Mouse (Mus musculus) T-helper 17 cell (primary cell): ENCODE results near the gene Galnt10.

ENCODE experiments used
- in situ Hi-C, 2 experiments: fragments of 300-600 bp; cut with MboI, MseI; formaldehyde crosslinking; loops; 1 replicate in 1 of 2; 2 replicates in 1 of 2; pipeline ENCODE4 v1.15.1; 2025; ENCODE audit warnings: high pct_unique_total_duplicates in 2 of 2

The Galnt10 gene

DNA sequence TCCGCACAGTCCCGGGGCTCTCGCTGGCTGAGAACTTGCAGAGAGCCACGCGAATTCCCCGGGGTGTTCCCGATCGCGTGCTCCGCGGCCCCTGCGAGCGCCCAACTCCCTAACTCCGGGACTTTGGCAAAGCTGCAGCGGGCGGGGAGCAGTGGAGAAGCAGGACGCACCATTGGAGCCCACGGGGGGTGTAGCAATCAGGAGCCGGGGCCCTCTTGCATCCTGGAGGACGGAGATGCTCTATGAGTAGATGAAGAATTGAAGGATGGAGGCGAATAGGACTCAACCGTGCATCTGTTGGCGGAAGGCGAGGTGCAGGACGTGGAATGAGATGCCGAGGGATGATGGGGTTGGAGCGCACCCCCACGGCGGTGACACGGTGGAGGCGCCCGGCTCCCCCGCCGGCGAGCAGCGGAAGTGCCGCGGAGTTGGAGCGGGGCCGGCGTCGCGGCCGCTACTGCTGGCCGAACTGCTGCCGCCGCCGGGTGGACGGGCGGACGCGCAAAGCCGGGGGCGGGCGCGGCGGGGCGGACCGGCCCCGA is at the start of gene Galnt10:
TSS of gene Galnt10 (plus strand) at position 425 of the 542 bp plus-strand sequence.
- in situ Hi-C loops: no loop called here

DNA sequence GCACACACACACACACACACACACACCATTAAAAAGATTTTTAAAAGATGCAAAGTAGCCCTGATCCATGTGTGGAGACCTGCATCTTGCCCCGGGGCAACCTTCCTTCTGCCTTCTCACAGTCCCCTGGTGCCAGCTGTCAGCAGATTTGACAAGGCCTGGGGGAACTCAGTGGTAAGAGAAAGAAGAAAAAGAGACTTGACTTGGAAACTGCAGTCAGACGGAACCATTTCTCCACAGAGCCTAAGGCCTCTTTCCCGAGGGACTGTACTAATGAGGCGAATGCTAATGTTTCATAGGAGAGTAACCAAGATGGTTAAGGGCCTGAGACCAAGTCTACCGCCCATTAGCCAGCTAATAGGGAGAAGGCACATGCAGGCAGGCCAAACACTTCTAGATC is 49.3 kb upstream of the Galnt10 start:
- in situ Hi-C loops: loop anchor here in 1 of 2 experiments (10.0 kb wide), 1 partner anchor 981 kb away; no protein-coding TSS in a partner anchor

DNA sequence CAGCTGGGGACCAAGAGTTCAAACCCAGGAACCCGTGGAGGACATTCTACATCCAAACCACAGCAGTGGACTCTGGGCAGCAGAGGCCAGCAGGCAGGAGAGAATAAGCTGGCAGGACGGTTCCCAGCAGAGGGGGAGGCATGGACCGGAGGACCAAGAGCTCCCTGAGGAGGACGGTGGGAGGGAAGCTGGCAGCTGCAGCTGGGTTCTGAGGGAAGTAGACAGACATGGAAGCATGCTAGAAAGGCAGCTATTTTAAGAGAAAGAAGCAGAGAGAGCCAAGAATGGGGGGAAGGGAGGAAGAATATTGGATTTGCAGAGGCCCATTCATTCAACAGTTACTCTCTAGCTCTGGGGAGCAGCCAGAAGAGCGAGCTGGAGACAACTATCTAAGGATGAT is 47.1 kb upstream of the Galnt10 start:
- in situ Hi-C loops: loop anchor here in 1 of 2 experiments (10.0 kb wide), 1 partner anchor 983 kb away; no protein-coding TSS in a partner anchor

DNA sequence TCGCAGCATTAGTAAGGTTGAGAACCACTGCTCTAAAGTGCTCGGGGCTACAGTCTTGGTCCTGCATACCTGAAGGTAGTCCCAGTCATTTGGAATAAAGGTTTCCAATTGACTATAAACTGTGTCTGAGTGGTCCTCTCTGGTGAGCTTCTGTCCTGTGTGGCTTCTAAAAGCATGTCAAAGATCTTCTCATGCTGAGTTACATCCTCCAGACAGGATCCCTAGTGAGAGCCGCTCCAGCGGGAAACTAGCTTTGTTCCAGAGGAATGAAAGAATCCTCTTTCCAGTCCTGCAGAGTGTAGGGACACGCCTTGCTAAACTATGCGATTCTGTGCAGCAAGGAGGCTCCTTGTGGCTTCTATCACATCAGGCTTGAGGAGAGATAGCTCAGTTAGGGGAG is 45.9 kb upstream of the Galnt10 start:
- in situ Hi-C loops: loop anchor here in 1 of 2 experiments (10.0 kb wide), 1 partner anchor 985 kb away; no protein-coding TSS in a partner anchor

DNA sequence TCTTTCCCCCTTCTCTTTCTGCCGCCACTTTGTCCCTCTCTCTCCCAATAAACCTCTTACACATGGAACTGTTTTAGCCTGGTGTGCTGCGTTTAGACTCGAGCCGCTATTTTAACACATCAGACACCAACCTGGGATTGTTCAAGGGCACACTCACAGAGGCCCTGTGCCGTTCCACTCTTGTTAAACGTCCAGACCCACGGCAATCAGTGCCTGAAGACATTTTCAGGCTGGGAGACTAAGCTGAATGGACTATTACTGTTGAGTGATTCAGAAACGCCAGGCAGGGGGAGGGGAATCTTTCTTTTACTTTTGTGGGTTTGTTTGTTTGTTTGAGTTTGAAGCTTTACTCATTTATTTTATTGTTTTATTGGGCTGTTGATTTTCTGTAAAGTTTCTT is 45.1 kb upstream of the Galnt10 start:
- in situ Hi-C loops: no loop called here

DNA sequence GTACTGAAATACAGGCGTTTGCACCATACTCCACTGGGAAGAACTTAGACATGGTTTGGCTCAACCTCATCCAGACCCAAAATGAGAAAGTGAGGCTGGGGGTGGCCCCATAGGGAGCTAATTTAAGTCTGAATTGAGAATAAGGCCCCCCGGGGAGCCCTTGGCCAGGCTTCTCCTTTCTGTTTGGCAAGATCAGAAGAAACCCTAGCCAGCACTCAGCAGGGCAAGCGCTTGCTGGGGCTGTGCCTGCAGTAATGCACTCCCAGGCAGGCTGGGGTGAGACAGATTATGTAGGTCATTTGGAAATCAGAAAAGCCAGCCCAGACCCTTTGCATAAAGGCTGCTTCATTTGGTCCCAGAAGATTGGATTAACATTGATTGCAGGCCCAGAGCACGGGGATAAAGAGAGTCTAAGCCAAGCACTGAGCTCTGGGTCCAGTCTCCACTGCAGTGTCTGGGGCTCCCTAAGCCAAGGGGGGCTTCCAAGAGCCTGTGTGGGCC is 44.6 kb upstream of the Galnt10 start:
- in situ Hi-C loops: no loop called here

DNA sequence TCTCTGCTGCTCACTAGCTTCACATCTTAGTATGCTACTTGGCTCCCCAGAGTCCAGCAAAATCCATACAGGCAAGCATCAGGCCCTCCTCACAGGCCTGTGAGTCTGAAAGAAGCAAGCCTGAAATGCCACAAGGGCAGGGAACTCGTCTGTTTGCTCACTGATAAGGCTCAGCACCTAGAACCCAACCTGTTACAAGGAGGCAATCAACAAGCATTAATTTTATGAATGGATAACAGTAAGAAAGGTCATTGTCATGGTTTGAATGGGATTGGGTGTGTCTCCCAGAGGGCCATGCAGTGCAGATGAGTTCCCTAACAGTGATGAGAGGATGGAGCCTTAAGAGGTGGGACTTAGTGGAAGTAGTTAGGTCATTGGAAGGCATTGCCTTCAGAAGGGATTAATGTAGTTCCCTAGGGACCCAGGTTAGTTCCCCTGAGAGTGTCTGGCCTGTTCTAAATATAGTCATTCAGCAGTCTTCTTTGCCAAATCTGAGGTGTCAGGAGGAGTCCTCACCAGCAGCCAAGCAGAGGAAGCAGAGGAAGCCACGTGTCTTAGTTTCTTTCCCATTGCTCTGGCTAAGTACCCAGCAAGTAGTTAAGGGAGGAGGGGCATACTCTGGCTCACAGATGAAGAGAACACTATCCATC is 43.3 kb upstream of the Galnt10 start:
- in situ Hi-C loops: no loop called here

DNA sequence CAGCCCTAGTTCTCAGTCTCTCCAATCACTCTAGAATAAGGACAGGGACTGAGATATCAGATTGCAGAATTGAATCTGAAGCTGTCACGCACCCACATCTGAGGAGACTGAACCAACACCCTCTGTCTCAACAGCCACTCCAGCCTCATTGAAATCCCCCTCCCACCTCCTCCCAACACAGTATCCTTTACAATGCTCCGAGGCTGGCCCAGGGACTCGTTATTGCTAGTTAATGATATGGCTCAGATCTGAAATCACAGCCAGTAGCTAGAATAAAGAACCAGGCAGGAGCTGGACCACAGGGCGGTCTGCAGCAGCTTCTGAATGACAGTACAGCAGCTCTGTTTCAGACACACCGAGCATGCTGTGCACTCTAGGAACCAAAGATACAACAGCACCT is 40.2 kb upstream of the Galnt10 start:
- in situ Hi-C loops: no loop called here

DNA sequence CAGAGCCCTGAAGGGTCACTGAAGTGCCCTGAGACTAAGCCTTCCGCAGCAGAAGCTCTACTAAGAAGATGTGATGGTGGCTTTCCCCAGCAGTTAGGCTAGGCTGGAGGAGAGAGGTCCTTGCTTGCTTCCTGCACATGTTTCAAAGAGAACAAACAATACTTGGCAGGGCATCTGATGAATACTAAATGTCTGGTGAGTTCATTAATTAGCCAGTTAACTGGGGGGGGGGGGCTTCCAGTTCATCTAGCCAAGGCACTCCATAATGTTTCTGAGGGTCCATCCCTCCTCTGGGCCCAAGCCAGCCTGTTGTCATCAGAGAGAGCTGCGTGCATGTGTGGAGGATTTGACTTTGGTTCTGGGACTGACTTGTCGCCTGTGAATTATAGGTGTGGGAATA is 39.6 kb upstream of the Galnt10 start:
- in situ Hi-C loops: no loop called here

DNA sequence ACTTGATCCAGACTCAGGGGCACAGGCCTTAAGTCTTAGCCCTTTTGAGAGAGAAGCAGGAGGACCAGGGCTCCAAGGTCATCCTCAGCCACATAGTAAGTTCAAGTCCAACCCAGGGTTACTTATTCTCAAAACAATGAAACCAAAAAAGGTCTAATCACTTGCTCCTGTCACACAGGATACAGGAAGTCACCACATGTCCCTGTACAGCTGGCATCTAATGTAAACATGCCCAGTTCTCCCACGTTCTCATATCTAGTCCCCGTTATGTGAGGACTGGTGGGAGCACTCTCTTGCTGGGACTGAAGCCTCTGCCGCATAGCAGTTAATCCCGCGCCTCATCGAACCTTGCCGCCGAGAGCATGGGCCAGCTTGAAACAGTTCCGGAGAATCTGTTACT is 30.7 kb upstream of the Galnt10 start:
- in situ Hi-C loops: no loop called here

DNA sequence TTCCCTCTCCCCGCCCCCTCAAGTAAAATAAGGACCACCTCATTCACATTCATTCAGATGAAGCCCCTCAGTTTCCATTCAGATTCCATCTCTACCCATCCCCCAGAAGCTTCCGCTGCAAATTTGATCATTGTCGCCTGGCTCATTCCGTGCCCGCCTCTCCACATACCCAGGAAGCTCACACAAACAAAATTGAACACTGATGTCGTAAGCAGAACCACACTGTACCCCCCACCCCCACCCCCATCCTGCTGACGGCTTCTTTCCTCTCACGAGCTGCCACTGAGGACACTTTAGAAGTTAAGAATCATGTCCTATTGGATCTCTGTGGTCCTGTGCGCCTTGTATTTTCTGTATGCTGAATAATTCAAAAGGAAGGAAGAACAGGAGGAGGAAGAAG is 30.0 kb upstream of the Galnt10 start:
- in situ Hi-C loops: no loop called here

DNA sequence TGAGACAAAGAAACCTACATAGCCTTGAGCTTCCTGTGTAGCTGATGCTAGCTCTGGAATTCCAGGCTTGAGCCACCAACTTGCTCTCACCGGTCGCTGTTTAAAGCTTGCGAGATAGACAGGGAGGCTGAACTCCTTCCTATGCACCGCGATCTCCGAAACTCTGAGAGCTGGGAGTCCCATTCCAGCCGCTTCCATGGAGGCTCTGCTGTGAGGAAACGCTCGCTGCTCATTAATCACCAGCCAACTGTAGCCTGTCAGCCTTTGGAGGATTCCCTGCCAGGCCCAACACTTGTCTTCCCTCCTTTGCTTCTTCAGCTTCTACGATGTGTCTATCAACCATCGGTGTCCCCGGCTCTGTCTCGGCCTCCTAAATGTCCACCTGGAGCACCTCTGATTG is 29.4 kb upstream of the Galnt10 start:
- in situ Hi-C loops: no loop called here

DNA sequence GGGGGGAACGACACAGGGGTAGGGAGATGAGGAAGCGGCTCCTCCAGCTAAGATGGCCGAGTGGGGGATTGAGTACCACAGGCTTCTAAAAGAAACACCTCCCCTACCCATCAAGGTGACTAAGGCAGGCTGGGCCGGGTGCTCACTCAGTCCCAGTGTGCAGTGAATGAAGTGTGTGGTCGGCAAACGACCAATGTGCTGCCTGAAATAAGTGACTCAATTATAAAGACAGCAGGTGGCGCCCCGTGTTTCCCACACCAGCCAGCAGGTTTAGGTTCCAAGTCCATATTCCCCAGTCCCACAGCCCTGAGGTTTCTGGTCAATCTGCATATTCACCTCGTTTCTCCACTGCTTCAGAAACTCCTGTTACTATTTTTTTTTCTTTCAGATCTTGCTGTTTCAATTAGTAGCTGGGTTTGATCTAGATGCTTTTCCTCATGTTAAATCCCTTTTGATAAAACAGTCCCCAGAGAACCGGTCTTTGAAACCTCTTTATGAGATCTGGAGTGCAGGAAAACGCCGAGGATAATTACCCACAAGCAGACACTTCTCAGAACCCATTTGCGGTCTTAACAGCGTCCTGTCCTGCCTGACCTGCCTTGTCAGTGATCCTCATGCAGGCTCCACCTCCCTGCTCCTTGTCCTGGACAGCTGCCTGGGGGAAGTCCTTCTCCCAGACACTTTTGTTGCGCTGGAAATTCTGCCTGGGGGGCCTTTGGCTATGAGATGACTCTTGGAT is 27.5 kb upstream of the Galnt10 start:
- in situ Hi-C loops: no loop called here

DNA sequence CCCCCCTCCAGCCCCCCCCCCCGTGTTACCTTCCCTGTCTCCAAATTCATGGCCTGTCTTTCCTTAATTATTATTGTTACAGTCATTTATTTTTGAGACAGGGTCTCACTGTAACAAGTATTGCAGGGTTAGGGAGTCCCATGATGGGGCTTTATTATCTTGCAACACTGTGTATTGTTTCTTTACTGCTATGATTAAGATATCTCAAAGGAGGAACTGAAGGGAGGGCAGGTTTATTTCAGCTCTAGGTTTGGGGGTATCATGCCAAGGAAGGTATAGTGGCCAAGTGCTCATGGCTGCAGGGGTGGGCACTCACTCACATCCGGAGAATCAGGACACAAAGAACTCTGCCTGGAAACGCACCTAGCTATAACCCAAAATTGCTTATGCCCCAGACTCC is 23.8 kb upstream of the Galnt10 start:
- in situ Hi-C loops: no loop called here

DNA sequence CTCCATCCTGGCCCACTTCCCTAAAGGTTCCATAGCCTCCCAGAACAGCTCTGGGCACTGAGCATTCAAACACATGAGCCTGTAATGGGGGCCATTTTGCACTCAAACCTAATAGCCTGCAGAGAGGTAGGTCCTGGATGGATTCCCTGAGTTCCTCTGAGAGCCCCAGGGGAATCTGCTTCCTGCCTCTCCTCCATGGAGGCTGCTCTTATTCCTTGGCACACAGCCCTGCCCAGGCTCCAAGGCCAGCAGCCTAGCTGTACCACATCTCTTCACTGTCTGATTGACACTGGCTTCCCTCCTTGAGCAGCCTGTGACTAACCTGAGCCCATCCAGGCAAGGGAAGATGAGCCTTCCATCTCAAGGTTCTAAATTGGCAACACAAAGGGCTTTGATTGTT is 23.4 kb upstream of the Galnt10 start:
- in situ Hi-C loops: no loop called here

DNA sequence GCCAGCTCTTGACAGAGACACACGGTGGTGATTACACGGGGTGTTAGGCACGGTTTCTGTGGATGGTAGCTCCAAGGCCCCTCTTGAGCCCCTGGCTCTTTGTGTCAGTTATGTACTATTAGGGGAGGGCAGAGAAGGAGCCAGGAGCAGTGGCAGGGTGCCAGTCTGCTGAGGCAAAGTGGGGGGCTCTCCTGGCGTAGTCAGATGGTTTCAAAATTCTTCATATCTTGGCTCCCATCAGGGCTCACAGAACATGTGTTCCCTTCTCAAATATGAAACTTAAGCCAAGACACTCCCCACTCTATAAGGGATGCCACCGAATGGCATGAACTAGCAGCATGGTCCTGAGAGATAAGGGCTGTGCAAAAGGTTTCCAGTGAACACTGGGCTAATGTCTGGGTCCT is 20.8 kb upstream of the Galnt10 start:
- in situ Hi-C loops: no loop called here

DNA sequence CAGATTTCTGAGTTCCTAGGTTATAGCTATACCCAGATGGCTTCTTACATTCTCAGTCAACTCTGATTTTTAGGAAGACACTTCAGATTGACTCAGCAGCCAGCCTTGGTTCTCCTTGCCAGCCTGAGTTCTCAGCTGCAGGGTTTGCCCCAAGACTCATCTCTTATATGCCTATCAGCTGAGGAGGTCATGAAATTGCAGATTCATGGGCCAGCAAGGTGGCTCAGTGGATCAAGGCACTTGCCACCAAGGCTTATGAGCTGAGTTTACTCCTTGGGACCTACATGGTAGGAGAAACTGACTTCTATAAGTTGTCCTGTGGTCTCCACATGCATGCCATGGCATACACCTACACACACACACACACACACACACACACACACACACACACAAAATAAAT is 19.8 kb upstream of the Galnt10 start:
- in situ Hi-C loops: no loop called here

DNA sequence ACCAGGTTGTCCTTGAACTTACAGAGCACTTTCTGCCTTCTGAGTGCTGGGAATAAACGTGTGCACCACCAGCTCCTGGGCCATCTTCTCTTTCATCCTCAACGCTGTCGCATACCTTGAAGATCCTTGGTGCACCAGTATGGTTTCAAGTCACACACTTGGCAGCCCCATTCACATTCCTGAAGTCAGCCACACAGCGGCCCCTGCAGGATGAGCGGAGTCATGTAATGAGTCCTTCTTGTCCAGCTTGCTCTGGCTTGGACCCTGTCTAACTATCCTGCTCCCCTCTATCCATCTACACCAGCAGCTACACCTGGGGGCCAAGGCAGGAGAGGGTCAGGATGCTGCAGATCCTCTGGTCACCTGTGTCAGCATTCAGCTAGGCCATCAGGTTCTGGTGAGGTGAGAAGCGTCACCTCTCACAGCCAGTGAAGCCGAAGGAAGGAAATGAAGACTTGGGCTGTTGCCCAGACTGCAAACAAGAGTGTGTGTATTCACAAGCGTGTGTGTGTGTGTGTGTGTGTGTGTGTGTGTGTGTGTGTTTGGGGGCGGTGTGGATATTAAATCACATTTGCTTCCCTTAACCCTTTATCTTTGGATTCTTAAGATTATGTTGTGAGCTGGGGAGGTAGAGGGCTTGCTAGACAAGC is 18.0 kb upstream of the Galnt10 start:
- in situ Hi-C loops: no loop called here

DNA sequence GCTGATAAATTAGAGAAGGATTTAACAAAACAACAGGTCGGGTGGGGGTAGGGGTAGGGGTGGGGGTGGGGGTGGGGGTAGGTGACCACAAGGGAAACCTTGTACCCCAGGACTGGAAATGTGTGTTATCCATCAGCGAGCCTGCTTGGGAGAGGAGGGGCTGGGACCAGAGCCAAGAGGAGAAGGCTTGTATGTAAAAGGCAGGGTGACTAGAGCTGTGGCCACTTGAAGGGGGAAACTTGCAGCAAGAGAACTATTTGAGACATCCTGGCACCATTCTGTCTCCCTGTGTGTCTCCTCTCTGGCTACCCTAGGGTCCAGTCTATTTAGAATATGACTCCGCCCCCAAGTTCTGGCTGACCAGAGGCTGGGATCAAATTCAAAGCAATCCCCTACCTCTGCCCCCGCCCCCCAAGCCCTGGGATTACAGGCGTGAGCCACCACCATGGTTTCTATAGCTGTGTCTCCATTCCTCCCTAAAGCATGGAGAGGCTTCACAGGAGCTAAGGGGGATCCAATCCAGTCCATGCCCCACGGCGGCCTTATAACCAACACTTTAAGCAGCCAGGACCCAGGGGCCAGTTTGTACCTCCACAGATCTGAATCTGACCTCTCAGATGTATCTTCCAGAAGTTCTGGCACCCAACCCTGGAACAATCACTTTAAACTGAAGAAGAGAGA is 13.3 kb upstream of the Galnt10 start:
- in situ Hi-C loops: no loop called here

DNA sequence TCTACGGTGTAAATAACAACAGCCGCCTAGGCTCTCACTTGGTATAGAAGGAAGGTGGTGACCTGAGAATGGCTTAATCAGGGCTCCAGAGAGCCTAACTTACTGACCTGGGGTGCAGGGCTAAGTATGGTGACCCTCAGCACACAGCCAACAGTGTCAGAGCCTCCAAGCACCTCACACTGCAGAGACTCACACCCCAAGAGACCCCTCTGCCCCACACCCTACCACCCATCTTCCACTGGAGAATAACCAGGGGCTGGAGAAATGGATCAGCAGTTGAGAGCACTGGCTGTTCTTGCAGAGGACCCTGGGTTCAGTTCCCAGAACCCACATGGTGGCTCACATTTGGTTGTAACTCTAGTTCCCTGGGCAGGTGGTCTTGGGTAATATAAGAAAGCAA is 12.2 kb upstream of the Galnt10 start:
- in situ Hi-C loops: no loop called here

DNA sequence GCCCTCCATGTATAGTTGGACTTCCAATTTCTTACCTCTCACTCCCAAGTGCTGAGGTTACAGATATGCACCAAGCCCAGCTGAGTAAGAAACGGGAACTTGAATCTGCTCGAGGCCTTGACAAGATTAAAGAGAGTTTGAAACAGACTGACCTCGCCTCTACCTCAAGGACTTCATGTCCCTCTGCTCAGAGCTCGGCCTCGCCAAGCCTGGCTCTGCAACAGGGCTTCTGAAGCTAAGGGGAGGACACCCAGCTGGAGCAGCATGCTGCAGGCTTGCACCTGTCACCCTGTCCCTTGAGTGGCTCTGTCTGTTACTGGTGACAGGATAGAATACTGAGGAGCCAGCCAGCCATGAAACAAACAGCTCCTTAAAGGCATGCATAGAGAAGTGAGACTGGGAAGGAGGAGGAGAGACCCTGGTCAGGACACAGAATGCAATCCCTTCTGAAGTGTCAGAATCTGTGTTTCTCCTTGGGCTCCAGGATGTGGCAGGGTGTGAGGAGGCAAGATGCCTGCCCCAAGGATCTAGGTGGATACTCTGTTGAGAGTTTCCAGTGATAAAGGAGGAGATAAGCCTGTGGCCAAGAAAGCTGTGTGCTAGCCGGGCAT is 11.2 kb upstream of the Galnt10 start:
- in situ Hi-C loops: no loop called here
